Mouse (Mus musculus) ES-CJ7 (cell line): Measurements from ENCODE around the gene Clpp.

Source experiments
- DNase-seq: peaks from one replicate; pipeline ENCODE4 v3.0.0; 2011; ENCODE audit warnings: low read depth, low spot score

Gene Clpp

DNA sequence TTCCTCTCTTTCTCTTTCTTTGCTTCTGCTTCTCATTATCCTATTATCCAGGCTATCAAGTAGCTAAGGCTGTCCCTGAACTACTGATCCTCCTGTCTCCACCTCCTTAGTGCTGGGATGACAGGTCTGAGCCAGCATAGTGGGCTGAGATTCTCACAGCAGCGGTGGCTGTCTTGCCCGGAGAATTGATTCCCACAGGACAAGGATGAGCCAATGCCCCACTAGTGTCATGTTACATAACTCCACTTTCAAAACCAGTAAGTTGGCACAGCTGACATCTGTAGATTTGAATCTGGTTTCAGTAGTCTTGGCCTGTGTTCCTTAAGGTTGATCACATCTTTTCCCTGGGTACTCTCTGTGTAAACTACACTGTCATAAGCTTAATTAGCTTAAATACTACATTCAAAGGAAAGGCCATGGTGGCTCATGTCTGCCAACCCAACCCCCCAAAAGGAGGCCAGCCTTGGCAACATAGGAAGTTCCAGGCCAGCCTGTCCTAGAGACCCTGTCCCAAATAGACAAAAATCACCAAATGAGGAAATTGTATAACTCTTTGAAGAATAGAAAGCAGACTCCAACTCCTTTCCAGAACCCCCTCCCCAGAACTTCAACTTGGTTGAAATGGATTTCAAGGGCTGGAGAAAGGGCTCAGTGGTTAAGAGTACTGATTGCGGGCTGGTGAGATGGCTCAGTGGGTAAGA is 3.9 kb upstream of the Clpp start:
- DNase-seq, result no peak

DNA sequence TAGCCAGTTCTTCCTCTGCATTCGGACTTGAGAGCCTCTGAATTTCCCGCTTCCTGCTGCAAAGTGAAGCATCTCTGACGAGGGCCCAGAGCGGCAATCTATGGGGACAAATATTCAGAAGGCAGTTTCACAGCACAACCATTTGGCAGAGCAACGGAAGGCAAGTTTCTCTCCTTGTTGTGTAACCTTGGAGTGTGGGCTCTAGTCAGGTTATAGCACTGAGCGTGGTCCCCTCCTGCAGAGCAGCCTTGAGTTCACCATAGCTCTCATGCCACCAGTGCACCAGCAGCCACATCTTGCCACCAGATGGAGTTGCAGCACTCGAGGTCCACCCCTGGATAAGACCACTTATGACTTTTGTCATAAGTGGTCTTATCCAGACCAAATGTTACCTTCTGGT is 1.7 kb upstream of the Clpp start:
- DNase-seq, result peak; percentile 44

DNA sequence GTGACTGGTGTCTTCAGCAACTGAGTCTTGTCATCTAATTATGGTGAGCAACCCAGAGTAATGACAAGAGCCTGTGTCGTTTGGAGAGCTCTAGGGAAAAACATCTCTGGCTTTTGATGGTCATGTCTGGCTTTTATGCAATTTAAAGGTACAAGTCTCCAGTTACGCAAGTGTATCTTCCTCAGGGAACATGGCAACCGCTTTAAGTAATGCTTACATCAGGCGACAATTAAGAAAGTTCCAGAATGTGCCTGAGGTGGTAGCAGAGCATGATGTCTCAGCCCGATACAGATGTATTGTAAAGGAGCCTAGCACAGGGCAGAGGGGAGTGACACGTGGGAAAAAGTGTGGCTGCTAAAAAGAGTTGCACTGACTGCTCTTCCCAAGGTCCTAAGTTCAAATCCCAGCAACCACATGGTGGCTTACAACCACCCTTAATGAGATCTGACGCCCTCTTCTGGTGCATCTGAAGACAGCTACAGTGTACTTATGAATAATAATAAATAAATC is 1.1 kb upstream of the Clpp start:
- no peak for DNase-seq

DNA sequence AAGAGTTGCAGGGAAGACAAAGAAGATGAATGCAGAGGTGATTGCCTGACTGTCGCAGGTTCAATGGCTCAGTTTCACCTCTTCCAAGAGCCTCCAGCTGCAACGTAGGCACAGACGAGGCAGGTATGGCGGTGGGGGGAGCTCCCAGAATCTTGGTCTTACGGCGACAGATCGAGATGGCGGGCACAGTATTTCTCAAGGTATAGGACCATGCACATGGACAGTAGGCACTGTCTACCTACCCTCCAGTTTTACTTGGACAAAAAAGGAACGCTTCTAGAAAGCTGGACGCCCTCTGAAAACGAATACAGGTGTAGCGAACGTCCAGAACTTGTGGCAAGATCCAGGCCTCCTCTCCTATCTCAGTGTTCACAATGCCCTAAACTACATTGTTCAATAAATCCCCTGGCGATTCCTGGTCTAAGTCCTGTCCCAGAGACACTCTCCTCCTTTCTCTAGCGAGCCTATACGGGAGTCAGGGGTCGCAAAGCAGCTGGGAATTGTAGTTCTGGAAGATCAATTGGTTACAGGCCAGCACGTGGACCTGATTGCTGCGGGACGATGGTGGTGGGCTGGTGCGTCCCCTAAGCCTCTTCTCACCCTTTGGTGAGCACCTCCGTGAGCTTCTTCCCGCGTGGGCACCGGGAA is 514 bp upstream of the Clpp start:
- peak; percentile 92 for DNase-seq

DNA sequence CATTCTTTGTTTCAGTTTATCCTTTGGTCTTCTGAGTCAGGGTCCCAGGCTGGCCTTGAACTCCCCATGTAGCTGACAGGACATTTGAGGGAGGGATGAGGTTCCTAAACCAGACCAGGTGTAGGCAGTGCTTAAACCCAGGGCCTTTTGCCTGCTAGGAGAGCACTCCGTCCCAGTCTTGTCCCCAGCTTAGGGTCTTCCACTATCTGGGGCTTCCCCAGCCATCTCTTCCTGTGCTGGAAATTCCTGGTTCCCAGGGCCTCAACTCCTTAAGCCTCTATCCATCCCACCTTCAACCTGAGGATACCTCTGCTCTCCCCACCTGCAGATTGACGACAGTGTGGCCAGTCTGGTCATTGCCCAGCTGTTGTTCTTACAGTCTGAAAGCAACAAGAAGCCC is 861 bp downstream of the Clpp start:
- no peak for DNase-seq

DNA sequence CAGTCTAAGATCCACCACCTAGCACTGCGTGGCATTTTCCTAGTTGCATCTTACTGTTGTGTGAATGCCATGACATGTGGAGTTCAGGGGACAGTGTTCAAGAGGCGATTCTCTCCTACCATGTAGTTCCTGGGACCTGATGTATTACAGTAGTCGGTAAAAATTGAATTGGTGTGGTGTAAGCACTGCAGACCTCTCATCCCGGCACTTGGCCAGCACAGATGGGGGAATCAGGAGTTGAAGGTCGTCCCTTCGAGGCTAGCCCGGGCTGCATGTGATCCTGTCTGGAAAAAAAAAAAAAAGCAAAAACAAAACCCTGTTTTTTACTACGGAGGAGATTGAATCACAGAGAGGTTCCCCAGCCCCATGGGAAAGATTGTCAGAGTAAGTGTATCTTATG is 4.9 kb downstream of the Clpp start:
- no peak for DNase-seq

DNA sequence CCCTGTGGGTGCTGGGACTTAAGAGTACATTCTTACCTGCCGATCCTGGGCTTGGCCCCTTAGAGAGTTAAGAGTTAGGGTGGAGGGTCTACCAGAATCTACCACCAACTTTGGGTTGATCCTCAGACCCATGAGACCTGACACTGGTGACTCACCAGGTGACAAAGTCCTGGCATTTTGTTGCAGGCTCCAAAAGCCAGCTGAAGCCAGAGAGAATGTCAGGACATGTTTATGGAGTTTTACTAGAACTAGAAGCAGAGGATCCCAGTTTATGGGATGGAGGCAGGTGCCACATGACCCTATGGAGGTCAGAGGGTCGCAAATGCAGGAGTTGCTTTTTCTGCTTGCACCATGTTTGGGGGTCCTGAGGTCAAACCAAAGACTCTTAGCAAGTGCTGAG is 6.4 kb downstream of the Clpp start:
- no peak for DNase-seq

DNA sequence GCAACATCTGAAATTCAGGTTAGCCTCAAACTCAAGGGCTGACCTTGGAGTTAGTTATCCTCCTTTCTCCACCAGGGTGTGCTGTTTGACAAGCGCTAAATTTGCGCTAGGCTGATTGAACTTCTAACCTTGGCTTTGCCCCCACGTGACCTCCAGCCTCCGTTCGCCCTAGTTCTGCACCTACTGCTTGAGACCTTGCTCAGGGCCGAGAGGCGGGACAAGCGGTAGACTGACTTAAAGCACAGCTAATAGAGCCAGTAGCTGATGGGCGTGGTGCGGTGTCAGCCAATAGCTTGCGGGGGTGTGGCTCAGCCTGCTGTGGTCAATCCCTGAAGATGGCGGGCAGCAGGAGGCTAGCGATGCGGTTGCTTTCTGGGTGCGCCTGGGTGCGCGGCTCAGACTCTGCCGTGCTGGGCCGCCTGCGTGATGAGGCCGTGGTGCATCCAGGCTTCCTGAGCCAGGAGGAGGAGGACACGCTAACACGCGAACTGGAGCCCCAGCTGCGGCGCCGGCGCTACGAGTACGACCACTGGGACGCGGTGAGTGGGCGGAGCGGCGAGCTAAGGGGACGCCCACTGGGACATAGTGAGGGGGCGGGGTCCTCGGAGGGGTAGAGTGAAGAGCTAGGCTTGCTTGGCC is 7.0 kb downstream of the Clpp start, which contains the start of gene Alkbh7:
Gene Alkbh7, plus strand, starts transcription at position 311 of the 639 bp plus-strand sequence.
- DNase-seq, result peak; percentile 100

DNA sequence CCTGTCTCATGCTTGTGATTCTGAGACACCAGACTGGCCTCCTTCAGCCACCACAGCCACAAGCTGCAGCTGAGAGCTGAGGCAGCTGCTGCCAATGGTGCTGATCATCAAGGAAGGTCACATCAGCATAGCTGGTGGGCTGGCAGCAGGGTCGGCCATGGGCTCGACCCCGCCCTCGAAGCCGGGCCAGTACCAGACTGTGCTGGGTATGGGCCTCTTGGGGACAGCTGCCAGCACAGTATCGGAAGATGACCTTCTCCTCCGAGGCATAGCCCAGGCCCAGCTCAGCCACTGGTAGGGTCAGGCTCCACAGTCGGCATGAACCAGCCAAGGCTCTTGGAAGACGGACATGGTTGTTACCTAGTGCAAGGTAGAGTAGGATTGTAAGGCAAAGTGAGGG is 9.3 kb downstream of the Clpp start:
- no peak for DNase-seq

DNA sequence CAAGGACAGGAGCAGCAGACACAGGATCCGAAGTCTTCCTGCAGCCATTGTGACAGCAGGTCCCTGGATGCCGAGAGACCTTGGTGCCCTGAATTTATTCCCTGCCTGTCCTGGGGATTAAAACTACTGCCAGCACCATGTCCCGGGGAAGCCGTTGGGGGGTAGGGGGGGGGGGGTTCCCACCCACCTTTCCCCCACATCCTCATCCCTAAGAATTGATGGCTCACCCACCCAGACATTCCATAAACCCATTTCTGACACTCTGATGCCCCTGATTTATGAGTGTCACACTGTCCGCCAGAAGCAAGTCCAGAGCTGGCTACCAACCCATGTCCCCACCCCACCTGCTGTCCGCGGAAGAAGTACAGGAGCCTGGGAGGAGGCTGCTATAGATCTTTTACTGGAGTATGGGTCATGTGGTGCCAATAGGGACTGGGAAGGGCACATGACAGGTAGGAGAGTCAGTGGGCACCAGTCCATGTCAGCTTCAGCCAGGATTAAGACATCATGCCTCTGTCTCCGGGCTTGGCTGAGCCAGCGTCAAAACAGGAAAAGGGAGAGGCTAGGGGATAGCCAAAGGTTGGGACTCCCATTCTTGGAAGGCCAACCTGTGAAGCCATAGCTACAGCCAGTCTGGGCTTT is 10.0 kb downstream of the Clpp start, which contains the start of gene Pspn:
Gene Pspn, minus strand, starts transcription at position 51 of the 642 bp plus-strand sequence.
- DNase-seq, result no peak

DNA sequence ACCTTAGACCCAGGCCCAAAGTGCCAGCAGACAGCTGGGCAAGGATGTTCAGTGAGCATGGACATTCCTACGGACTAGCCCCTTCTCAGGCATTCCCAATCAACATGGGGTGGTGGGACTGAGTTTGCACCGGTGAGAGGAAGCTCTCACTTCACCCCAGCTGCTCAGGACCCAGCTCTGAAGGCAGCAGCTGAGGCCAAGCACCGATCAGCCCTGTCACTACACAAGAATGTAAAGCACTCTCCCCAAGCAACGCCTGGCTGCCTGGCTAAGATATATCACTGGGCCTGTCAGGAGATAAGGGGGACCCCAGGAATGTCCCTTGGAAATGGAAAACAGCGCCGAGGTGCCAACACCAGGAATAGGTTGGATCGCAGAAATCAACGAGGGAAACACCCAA is 11.1 kb downstream of the Clpp start:
- no peak for DNase-seq

DNA sequence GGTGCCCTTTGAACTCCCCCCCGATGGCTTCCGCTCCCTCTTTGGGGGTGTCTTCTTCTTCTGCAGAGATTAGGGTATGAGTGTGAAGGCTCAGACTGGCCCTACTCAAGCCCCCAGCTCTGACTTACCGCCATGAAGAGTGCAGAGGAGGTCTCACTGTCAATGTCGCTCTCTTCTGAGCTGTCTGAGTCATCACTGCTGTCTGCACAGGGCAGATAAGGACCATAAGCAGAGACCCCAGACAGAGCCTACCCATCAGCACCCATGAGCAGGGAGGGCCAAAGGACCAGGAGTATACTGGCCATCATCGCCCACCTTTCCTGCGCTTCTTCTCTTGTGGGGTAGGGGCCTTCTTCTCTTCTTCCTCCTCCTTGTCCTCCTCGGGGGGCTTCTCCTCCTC is 13.9 kb downstream of the Clpp start:
- DNase-seq, result no peak

DNA sequence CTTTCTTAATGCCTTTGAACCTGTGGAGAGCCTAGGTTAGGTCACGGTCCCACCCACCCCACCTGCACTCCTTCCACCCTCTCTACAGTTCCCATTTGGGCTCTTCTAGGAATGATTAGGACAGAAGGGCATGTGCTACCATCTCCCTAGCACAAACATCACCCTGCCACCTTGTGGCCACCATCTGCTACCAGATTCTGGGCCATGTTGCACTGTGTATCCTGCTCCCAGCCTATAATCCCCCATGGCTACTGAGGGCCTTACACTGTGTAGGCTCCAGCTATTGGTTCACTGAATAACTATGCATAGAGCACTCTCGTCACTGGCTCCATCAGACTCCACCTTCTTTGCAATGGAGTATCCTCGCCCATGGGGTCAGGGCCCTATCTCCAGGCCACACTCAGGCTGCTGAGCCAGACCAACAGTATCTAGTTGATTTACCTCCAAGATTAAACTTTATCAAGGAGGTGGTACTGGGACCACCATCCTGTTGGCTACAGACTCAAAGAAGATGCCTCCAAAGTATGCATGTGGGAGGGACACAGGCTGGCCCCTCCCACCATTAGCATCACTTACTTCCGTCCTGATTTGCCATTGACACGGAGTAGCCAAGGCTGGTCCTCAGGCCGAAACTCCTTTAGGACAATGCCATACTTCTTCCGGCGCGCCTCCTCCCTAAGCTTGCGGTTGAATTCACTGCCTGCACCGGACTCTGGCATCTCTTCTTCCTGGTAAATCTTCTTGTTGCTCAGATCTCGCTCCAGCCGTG is 17.2 kb downstream of the Clpp start:
- peak; percentile 66 for DNase-seq

DNA sequence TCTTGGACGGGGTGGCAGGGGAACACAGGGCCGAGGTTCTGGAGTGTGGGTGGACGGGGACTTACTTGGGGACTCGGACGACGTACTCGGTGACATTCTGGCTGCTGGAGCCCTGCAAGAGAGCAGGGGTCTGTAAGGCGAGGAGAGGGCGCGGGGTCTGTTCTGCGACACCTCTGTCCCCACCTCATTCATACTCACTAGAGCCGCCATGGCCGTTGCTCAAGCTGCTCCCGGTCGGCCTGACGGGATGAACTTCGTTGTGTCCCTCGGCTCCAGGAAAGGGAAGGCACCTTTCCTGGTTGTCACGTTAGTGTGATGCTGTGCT is 20.8 kb downstream of the Clpp start:
- no peak for DNase-seq

DNA sequence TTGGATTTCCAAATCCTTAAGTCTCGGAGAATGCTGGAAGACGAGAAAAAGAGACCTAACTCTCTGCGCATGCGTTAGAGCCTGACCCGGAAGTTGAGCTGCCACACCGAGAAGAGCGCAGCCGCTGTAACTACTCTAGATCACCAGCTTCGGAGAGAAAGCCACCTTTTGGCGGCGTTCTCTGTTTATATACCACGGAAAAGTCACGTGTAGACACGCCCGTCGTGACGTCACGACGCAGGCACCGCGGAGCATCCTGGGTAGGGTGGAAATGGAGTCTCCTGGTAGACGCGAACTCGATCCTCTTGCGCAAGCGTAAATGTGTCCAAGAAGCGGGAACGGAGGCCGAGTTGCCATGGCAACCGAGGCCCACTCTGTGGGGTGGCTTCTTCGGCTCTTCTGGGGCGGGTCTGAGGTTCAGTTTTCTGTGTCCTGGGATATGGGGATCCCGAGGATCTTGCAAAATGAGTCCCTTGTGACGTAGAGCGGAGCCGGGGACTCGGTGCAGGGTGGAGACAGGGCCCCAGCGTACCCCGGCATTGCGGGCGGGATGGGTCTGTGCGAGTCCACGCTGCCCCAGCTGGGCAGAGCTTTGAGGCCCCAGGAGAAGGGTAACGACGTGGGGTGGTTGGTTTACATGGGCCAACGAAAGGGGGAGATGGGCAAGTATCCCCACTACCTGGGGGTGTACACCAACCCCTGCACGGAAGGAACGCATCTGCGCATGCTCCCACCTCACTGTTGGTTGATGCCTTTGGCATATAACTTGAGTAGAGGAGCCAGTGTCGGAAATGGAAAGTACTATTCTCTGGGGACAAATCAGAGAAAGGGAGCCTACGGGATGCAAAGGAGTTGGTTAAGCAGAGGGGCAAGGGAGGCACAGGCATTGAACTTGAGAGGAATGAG is 21.4 kb downstream of the Clpp start, which contains the start of the genes Gtf2f1 and Gm17949:
Gene Gtf2f1, minus strand, starts transcription at position 53 of the 906 bp plus-strand sequence.
Gene Gm17949, plus strand, starts transcription at position 234 of the 906 bp plus-strand sequence.
- peak; percentile 99 for DNase-seq

DNA sequence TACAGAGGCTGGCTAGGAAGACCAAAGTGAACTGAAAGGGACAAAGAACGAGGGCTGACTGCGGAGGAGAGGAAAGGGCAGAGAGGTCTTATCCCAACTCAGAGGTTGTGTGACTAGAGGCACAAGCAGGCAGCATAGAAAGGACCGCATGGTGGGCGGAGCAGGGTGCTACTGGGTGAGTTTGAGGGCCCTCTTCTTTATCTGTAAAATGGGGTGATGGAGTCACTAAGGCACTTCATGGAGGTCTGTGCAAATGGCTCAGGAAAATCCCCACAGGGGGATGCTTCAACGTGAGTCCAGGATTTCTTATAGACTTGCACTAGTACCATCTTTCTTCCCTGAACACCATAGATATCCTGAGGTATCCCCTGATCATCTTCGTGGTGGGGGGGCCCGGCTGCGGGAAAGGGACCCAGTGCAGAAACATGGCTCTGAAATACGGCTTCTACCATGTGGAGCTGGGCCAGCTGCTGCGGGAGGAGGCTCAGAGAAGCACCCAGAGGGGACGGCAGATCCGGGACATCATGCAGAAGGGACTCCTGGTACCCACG is 22.2 kb downstream of the Clpp start:
- no peak for DNase-seq

DNA sequence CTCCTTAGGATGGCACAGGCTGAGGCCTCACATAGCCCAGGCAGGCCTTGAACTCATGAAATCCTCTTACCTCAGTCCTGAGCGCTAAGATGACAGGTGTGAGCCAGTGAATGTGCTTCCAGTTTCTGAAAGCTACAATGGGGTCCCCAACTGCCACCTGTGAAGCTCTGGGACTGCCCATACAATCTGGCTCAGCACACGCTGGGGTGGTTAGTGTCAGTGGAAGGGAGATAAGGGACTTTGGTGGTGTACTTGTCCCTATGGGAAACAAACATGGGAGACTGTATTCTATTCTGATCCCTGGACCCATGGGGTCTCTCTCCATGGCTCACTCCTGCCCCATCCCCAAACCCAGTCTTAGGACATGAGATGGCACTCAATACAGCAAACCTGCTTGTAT is 29.6 kb downstream of the Clpp start:
- no peak for DNase-seq

DNA sequence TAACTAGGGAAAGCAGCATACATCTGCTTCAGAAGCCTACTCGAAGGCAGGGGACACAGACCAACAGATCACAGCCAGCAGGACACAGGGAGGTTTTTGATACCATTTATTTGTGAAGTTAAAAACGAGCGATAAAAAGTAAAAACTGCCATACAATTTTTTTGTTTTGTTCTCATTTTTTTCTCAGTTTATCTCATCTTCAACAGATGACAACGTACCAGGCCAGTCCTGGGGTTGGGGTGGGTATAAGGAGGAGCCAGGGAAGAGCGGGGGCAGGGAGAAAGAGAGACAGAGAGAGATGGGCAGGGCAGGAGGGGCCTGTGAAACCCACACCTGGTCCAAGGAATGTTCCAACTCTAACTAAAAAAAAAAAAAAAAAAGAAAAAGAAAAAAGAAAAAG is 30.9 kb downstream of the Clpp start:
- no peak for DNase-seq

DNA sequence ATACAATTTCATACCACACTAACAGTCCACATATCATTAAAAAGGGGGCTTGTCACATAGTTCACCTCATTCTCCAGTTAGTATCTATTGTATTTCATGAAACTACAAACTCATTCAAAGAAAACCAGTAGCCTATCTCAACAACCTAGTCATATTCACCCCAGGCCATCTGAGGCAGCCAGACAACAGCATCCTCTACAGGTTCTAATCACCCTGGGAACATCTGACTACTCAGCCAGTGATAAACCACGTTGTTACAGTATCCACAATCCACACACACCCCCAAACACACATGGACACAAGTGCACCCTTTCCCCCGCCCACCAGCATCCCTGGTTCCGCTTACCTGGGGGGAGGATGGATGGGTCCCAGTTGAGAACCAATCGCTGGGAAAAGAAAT is 37.4 kb downstream of the Clpp start:
- no peak for DNase-seq

DNA sequence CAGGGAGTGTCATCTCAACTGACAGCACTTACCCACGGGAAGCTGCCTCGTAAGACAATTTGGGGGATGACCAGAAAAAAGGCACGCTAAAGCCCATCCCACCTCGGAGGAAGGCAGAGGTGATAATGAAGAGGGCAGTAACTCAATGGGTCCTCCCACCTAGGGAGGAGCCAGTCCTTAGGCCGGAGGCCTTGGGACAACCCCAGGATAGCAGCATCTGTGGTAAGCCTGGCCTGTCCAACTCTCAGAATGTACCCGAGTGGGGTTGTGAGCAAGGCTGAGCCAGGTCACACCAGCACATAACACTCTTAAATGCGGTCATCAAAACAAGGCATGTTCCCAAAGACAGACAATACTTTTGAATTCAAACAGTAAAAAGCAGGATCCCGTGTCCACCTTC is 39.6 kb downstream of the Clpp start:
- no peak for DNase-seq
